Mouse (Mus musculus): ENCODE data around the gene Tenm1. TPM values are rescaled to one million over a fixed set of nuclear protein-coding genes. Genes with fewer than 3 reads are reported as not detected.

The Tenm1 gene
- polyA plus RNA-seq, 1 experiment from 2014 or later, result 14.3 TPM

DNA sequence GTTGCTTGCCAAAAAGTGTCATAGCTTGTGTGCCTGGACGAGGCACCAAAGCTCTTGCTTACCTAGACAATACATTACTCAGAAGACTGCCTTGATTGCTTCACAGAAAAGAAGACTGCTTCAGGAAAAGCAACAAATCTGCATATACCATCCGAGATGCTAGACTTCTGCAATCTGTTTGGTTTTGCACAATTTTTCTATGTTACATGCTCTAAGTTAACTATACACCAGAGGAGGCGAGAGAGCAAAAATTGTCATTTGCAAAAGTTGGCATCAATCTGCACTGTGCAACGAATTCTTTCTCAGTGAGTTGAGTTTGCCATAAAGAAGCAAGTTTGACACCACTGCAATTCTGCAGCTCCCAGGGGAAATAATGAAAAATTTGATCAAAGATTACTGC is 193.1 kb downstream of the Tenm1 start:
- no peaks in the 10 kb centered on the region for H3K9me3 ChIP-seq
- no peak overlapping the region for H3K4me3 ChIP-seq
- H3K4me1 ChIP-seq (replicated peaks), result no peaks in the 10 kb centered on the region
- no peak overlapping the region for H3K9ac ChIP-seq
- WGBS, result 74% methylated on average over 4 of the region's 4 CpGs
- ATAC-seq (ENCODE audit: low read depth), result no peak
- no peaks in the 10 kb centered on the region for H3K36me3 ChIP-seq
- no peak overlapping the region for H3K27ac ChIP-seq (replicated peaks)
- no peaks in the 10 kb centered on the region for H3K27me3 ChIP-seq
- H3K4me2 ChIP-seq, result no peak overlapping the region

DNA sequence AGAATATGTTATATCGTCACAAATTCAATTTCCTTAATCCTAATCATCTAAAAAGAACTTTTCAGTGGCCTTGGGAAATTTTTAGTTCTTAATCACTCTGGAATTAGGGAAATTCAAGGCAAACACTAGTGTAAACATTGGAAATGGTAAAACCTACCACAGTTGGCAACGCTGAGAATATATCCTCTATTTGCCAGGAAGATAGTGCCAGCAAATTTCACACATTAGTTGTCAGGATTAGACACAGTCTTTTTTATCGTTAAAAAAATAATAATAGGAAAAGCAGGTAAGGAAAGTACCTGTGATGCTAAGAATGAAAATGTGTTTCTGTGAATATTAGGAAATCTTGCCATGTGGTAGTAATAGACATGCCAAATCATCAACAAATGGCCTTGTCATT is 223.9 kb downstream of the Tenm1 start:
- Histone ChIP-seq H3K4me1 (replicated peaks) (no peaks in the 10 kb centered on the region), H3K9ac (no peak overlapping the region), H3K4me3 (no peak overlapping the region), H3K9me3 (no peaks in the 10 kb centered on the region), H3K27me3 (no peaks in the 10 kb centered on the region), H3K36me3 (no peaks in the 10 kb centered on the region), H3K27ac (replicated peaks) (no peak overlapping the region), H3K4me2 (no peak overlapping the region)
- no peak for ATAC-seq (ENCODE audit: low read depth)
- 91% methylated on average over 3 of the region's 3 CpGs for WGBS

DNA sequence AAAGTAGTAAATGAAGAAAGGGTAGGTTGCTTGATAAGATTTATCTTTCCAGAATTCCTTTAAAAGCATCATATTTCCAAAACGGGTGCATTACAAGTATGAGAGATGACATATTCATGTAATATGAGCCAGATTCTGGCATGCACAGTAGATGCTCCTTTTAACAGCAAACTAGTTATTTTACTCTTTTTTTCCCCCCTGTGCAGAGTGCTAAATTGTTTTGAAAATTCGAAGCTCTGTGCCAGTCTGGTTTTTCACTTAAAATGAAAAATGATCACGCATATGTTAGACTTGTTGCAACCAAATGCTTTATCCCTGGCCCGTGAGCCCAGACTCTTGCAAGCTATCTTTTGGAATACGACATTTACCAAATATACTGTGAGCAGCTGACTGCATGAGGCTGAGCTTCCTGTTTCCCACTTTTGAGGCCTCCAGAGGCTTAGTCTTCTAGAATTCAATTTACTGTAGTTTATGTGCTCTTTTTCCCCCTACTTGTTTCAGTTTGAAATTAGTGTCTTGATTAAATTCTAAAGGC is 226.6 kb downstream of the Tenm1 start:
- Histone ChIP-seq H3K4me2 (no peak overlapping the region), H3K9ac (no peak overlapping the region), H3K9me3 (no peaks in the 10 kb centered on the region), H3K27ac (replicated peaks) (no peak overlapping the region), H3K27me3 (no peaks in the 10 kb centered on the region), H3K4me1 (replicated peaks) (no peaks in the 10 kb centered on the region), H3K36me3 (no peaks in the 10 kb centered on the region), H3K4me3 (no peak overlapping the region)
- 77% methylated on average over 5 of the region's 5 CpGs for WGBS
- ATAC-seq (ENCODE audit: low read depth), result no peak

DNA sequence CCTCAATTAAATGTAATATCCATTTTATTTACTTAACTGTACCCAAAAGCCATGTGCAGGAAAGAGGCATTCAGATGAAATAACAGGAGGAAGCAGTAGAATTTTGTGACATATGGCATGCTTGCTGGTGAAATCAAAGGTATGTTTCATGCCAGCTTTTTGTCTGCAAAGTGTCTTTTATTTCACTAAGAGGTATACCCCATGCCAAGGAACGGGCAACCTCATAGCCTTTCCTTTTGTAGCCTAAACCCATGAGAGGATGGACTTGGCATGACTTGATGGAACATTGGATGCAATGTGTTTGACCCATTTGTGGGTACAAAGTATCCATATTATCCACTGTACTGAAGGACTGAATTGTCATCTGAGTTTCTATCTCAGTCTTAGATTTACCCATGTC is 246.0 kb downstream of the Tenm1 start:
- H3K27ac ChIP-seq (replicated peaks), result no peak overlapping the region
- no peak for ATAC-seq (ENCODE audit: low read depth)
- H3K4me2 ChIP-seq, result no peak overlapping the region
- H3K4me3 ChIP-seq, result no peak overlapping the region
- no peaks in the 10 kb centered on the region for H3K9me3 ChIP-seq
- H3K27me3 ChIP-seq, result no peaks in the 10 kb centered on the region
- WGBS, result 79% methylated on average over 1 of the region's 1 CpGs
- no peaks in the 10 kb centered on the region for H3K36me3 ChIP-seq
- H3K9ac ChIP-seq, result no peak overlapping the region
- no peaks in the 10 kb centered on the region for H3K4me1 ChIP-seq (replicated peaks)

DNA sequence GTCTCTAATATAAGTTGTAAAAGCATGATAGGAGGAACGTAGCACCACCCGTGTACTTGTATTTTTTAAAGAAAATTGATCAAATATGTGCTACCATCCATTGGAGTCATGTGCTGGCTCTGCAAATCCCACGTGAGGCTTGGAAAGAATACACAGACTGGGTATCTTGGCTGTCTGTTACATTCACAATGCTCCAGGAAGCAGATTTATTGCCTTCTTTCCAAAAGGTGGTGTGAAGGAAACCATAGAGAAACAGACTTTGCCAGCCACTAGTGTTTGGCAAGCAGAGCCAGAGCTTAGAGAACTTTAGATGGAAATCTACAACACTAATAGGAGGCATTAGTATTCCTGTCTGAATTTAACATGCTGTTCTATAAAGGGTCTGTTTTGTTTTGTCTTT is 277.4 kb downstream of the Tenm1 start:
- ATAC-seq (ENCODE audit: low read depth), result no peak
- H3K4me1 ChIP-seq (replicated peaks), result no peaks in the 10 kb centered on the region
- H3K27me3 ChIP-seq, result no peaks in the 10 kb centered on the region
- H3K27ac ChIP-seq (replicated peaks), result no peak overlapping the region
- H3K9me3 ChIP-seq, result no peaks in the 10 kb centered on the region
- H3K4me2 ChIP-seq, result no peak overlapping the region
- H3K36me3 ChIP-seq, result no peaks in the 10 kb centered on the region
- no peak overlapping the region for H3K9ac ChIP-seq
- no peak overlapping the region for H3K4me3 ChIP-seq
- WGBS, result 70% methylated on average over 3 of the region's 3 CpGs

DNA sequence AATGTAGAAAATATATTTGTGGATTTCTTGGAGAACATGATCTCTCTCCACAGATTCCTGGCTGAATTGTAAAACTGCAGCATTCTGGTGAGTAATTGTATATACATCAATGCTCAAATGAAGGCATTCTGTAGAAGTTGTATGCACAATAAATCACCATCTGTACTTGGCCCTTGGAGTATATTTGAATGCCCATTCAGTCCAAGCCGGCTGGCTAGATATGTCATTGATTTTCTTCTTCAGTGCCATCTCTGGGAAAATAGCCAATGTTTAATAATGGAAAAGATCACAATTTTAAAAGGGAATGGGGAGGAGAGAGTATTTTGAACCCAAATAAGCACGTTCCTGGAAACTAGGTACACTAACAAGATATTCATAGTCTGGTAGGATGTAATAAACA is 299.2 kb downstream of the Tenm1 start:
- H3K27me3 ChIP-seq, result no peaks in the 10 kb centered on the region
- WGBS, result 40% methylated on average over 2 of the region's 2 CpGs
- H3K9ac ChIP-seq, result no peak overlapping the region
- no peak overlapping the region for H3K27ac ChIP-seq (replicated peaks)
- H3K9me3 ChIP-seq, result no peaks in the 10 kb centered on the region
- H3K36me3 ChIP-seq, result no peaks in the 10 kb centered on the region
- ATAC-seq (ENCODE audit: low read depth), result no peak
- no peaks in the 10 kb centered on the region for H3K4me1 ChIP-seq (replicated peaks)
- no peak overlapping the region for H3K4me3 ChIP-seq
- no peak overlapping the region for H3K4me2 ChIP-seq

DNA sequence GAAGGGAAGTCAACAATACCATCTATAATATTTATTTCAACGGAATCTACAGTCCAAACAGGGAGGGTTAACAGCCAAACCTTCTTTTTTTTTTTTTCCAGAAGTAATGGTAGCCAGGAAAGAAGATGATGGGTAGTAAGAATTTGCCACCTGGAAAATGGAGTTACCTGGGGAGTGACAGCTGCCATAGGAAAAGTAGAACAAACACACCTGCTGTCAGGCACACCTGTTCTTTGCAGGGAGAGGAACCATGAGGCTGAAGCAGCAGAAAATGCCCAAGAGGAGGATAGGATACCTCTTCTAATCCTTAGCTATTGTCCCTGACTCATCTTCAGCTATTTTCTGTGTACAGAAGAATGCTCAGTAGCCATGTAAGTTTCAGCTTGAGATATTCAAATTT is 306.4 kb downstream of the Tenm1 start:
- 80% methylated on average over 1 of the region's 1 CpGs for WGBS
- no peak overlapping the region for H3K27ac ChIP-seq (replicated peaks)
- no peak for ATAC-seq (ENCODE audit: low read depth)
- H3K9me3 ChIP-seq, result no peaks in the 10 kb centered on the region
- H3K4me1 ChIP-seq (replicated peaks), result no peaks in the 10 kb centered on the region
- no peak overlapping the region for H3K4me2 ChIP-seq
- H3K4me3 ChIP-seq, result no peak overlapping the region
- no peaks in the 10 kb centered on the region for H3K27me3 ChIP-seq
- H3K9ac ChIP-seq, result no peak overlapping the region
- no peaks in the 10 kb centered on the region for H3K36me3 ChIP-seq

DNA sequence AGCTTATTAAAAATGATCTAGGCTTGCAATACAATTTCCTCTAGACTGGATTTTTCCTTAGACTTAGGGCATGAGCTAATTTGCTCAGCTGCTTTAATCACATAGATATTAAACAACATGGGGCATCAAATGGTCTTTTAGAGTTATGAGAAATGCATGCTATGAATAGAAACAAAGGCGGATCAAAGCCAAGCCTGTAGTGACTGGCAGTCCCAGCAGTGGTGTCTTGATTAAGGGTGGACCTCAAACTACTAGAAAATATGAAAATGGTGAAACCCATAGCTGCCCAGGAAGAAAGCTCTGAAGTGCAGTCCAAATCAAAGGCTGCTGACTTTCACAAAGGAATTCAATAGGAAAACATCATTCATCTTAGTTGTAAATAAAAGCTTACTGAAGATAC is 306.9 kb downstream of the Tenm1 start:
- H3K9ac ChIP-seq, result no peak overlapping the region
- H3K4me2 ChIP-seq, result no peak overlapping the region
- H3K27me3 ChIP-seq, result no peaks in the 10 kb centered on the region
- no peaks in the 10 kb centered on the region for H3K4me1 ChIP-seq (replicated peaks)
- no peak for ATAC-seq (ENCODE audit: low read depth)
- no peaks in the 10 kb centered on the region for H3K9me3 ChIP-seq
- H3K4me3 ChIP-seq, result no peak overlapping the region
- WGBS, result 74% methylated on average over 1 of the region's 1 CpGs
- no peaks in the 10 kb centered on the region for H3K36me3 ChIP-seq
- H3K27ac ChIP-seq (replicated peaks), result no peak overlapping the region

DNA sequence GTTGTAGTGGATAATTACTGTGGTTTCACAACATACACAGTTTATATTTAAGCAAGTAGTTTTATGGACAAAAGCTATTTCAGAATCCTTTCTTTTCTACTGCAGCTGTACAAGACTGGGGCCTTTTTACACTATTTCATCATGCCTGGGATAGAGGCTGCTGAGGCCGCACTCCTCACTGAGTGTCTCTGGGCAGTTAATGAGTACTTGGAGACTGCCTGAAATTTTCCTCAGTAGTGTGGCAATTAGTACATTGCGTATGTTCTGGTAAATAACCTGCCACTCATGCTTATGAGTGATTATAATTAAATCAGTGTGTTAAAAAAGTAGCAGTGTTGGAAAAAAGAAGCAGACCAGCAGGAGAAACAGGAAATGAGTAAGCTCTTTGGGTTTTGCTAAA is 442.8 kb downstream of the Tenm1 start:
- Histone ChIP-seq H3K27me3 (no peaks in the 10 kb centered on the region), H3K4me1 (replicated peaks) (no peaks in the 10 kb centered on the region), H3K27ac (replicated peaks) (no peak overlapping the region), H3K4me3 (no peak overlapping the region), H3K9me3 (no peaks in the 10 kb centered on the region), H3K9ac (no peak overlapping the region), H3K36me3 (no peaks in the 10 kb centered on the region), H3K4me2 (no peak overlapping the region)
- 78% methylated on average over 2 of the region's 2 CpGs for WGBS
- no peak for ATAC-seq (ENCODE audit: low read depth)

DNA sequence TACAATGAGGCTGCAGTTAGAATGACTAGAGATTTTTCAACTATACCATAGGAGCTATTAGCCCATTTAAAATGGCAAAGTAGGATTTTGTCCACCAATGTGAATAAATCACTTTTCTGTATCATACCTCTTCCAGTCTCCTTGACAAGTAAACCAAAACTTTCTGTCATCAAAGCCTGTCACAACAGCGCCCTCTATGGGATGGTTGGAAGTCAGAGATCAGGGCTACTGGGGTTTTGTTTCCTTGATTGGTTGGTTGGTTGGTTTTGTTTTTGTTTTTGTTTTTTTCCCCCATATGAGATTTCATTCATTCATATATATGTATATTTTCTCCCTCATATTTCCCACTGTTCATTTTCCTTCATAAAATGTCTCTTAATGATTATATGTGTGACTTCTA is 455.4 kb downstream of the Tenm1 start:
- no peak overlapping the region for H3K27ac ChIP-seq (replicated peaks)
- H3K9ac ChIP-seq, result no peak overlapping the region
- H3K4me2 ChIP-seq, result no peak overlapping the region
- H3K4me3 ChIP-seq, result no peak overlapping the region
- H3K4me1 ChIP-seq (replicated peaks), result no peaks in the 10 kb centered on the region
- H3K36me3 ChIP-seq, result no peaks in the 10 kb centered on the region
- no peaks in the 10 kb centered on the region for H3K27me3 ChIP-seq
- WGBS, result 0% methylated on average over 1 of the region's 1 CpGs
- ATAC-seq (ENCODE audit: low read depth), result no peak
- H3K9me3 ChIP-seq, result no peaks in the 10 kb centered on the region

DNA sequence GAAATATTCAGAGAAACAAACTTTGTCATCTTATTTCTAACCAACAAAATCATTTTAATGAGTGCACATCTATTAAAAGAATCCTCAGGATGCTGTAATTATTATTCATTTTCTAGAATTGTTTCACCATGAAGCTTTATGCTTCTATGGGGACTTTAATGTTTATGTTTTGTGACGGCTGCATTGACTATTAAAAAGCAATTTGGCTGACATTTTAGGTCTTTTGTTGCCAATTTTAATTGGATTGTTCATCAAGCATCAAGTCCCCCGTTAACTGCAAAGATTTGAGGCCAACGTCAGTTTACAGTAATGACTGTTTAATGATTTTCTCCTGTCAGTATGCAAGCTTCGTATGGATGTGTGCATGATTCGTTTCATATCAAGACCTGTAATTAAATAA is 461.3 kb downstream of the Tenm1 start:
- no peaks in the 10 kb centered on the region for H3K9me3 ChIP-seq
- no peak for ATAC-seq (ENCODE audit: low read depth)
- H3K27me3 ChIP-seq, result no peaks in the 10 kb centered on the region
- no peak overlapping the region for H3K9ac ChIP-seq
- H3K4me3 ChIP-seq, result no peak overlapping the region
- H3K4me2 ChIP-seq, result no peak overlapping the region
- WGBS, result 52% methylated on average over 5 of the region's 5 CpGs
- no peak overlapping the region for H3K27ac ChIP-seq (replicated peaks)
- H3K36me3 ChIP-seq, result no peaks in the 10 kb centered on the region
- no peaks in the 10 kb centered on the region for H3K4me1 ChIP-seq (replicated peaks)

DNA sequence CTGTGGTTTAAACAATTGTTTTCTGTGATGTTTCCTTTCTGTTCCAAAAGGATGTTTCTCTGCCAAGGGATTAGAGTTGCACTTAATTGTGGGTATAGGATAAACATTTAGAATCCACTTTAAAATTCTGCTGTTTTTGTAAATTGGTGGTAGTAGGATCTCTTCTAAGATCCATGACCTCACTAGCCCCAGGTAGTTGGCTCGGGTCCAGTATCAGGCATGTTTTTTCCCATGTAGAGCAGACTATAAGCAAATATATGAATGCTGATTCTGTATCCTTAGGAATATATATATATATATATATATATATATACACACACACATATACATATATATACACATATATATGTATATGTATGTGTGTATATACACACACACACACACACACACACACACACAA is 567.2 kb downstream of the Tenm1 start:
- H3K27ac ChIP-seq (replicated peaks), result no peak overlapping the region
- no peaks in the 10 kb centered on the region for H3K36me3 ChIP-seq
- no peak for ATAC-seq (ENCODE audit: low read depth)
- H3K9ac ChIP-seq, result no peak overlapping the region
- 83% methylated on average over 1 of the region's 1 CpGs for WGBS
- no peaks in the 10 kb centered on the region for H3K27me3 ChIP-seq
- H3K4me3 ChIP-seq, result no peak overlapping the region
- H3K9me3 ChIP-seq, result no peaks in the 10 kb centered on the region
- H3K4me2 ChIP-seq, result no peak overlapping the region
- H3K4me1 ChIP-seq (replicated peaks), result no peaks in the 10 kb centered on the region

DNA sequence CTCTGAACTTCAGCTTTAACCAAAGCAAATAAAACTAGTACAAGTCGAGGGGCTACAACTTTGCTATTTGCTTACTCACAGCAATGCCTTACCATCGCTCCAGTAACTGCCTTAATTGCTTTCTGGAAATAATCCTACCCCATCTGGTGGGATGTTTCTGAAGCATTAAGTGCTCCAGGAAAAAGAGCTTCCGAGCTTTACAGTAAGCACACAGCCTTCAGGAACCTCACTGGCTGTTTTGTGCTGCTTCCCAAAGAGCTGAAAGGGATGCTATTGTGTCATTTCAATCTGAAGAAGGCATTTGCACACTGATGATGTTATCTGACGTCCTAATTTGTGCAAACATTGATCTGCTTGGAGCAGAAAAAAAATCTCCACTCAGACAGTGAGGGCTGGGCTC is 647.4 kb downstream of the Tenm1 start:
- Histone ChIP-seq H3K27me3 (no peaks in the 10 kb centered on the region), H3K9me3 (no peaks in the 10 kb centered on the region), H3K4me1 (replicated peaks) (no peaks in the 10 kb centered on the region), H3K9ac (no peak overlapping the region), H3K27ac (replicated peaks) (no peak overlapping the region), H3K36me3 (no peaks in the 10 kb centered on the region), H3K4me3 (no peak overlapping the region), H3K4me2 (no peak overlapping the region)
- WGBS, result 55% methylated on average over 4 of the region's 4 CpGs
- ATAC-seq (ENCODE audit: low read depth), result no peak
